ENCODE assay signal across 14 mouse cellular contexts in the genomic region with DNA sequence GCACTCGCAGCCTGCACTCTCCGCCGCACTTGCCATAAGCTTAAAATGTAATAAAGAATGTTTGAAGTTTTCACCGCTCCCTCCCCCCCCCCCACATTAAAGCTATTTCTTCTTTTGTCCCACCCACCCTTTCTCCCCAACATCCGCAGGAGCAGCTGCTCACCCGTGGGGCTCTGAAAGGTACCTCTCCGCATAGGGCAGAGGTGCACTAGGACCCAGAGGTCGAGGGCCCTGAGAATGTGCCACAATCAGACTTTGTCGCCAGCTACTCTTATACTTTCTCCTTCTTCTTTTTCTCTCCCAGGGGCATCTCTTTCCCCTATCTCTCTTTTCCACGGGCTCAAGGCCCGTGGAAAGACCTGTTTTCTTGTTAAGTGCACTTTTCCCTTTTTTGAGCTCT. TPM values are rescaled to one million over a fixed set of nuclear protein-coding genes. Genes with fewer than 3 reads are reported as not detected.
DNase-seq lines count a peak whose midpoint lies in the region; ATAC-seq lines count a peak whose summit lies in the region.
"Had no signal": no experiment of that assay in that cellular context is flagged by ENCODE, and none has a peak within 500 bp of the region (broad histone marks: within the 10 kb centered on the region; RNA-seq: fewer than 3 reads in every experiment).

No protein-coding gene starts in this region.

- no peaks in the 10 kb centered on the region for H3K27me3 ChIP-seq in forebrain, embryonic 15.5 days
- no peaks in the 10 kb centered on the region for H3K27me3 ChIP-seq in midbrain, embryonic 12.5 days
- H3K27me3 ChIP-seq: liver, embryonic 15.5 days had no signal

- no peak overlapping the region for H3K27ac ChIP-seq in forebrain, embryonic 15.5 days (replicated peaks)
- H3K27ac ChIP-seq in midbrain, embryonic 12.5 days (replicated peaks) = 0 out of 2 replicates have a peak overlapping the region, but pooled peaks have one; percentile 39
- H3K27ac ChIP-seq: heart, adult 2 months; liver, embryonic 15.5 days had no signal

- WGBS in forebrain, embryonic 15.5 days = 43% methylated on average over 11 of the region's 11 CpGs
- 37% methylated on average over 10 of the region's 11 CpGs for WGBS in midbrain, embryonic 12.5 days

- H3K4me1 ChIP-seq in forebrain, embryonic 15.5 days = no peaks in the 10 kb centered on the region
- no peaks in the 10 kb centered on the region for H3K4me1 ChIP-seq in midbrain, embryonic 12.5 days
- H3K4me1 ChIP-seq: liver, embryonic 15.5 days had no signal

- H3K4me3 ChIP-seq in forebrain, embryonic 15.5 days = peak overlapping the region; percentile 31
- H3K4me3 ChIP-seq in midbrain, embryonic 12.5 days = peak overlapping the region; percentile 31
- H3K4me3 ChIP-seq: heart, adult 2 months; liver, embryonic 15.5 days had no signal

- no peaks in the 10 kb centered on the region for H3K36me3 ChIP-seq in forebrain, embryonic 15.5 days
- no peaks in the 10 kb centered on the region for H3K36me3 ChIP-seq in midbrain, embryonic 12.5 days
- H3K36me3 ChIP-seq: liver, embryonic 15.5 days had no signal

- ATAC-seq in forebrain, embryonic 15.5 days (replicated peaks) = peak; percentile 57; the same call in 1 of the 2 replicates
- no peak; the same call in 1 of the 2 replicates for ATAC-seq in midbrain, embryonic 12.5 days (ENCODE audit: low FRiP score, low read depth)
- ATAC-seq in frontal cortex, adult (ENCODE audit: low TSS enrichment) = no peak

- H3K9ac ChIP-seq in forebrain, embryonic 15.5 days (replicated peaks) = no peak overlapping the region
- H3K9ac ChIP-seq in midbrain, embryonic 12.5 days (replicated peaks) = no peak overlapping the region
- H3K9ac ChIP-seq: liver, embryonic 15.5 days had no signal

- peaks cover 2% of the 10 kb centered on the region; the same call in 1 of the 2 replicates for H3K9me3 ChIP-seq in forebrain, embryonic 15.5 days
- H3K9me3 ChIP-seq in midbrain, embryonic 12.5 days = peaks cover 21% of the 10 kb centered on the region
- H3K9me3 ChIP-seq: liver, embryonic 15.5 days had no signal

- H3K4me2 ChIP-seq in forebrain, embryonic 15.5 days (replicated peaks) = 0 out of 2 replicates have a peak overlapping the region, but pooled peaks have one; percentile 17
- H3K4me2 ChIP-seq in midbrain, embryonic 12.5 days (replicated peaks) = 0 out of 2 replicates have a peak overlapping the region, but pooled peaks have one; percentile 3
- H3K4me2 ChIP-seq: liver, embryonic 15.5 days had no signal

- peak; percentile 4 for DNase-seq in embryo, embryonic 10 days (ENCODE audit: low spot score)
- DNase-seq in embryo, embryonic 11 days = no peak
- DNase-seq in embryo, embryonic 10.5 days (ENCODE audit: low spot score) = peak; percentile 0
- DNase-seq in lung, postnatal 10 days = no peak
- DNase-seq in gastrocnemius, postnatal 25 days = no peak
- DNase-seq: cerebellum, adult 9-11 months; heart, adult 2 months; heart, postnatal 4 days; thymus, postnatal 4 days had no signal

RNA-seq across cellular contexts. Expression of gene Psg28, which starts 28.4 kb away (rescaled TPM):
- polyA plus RNA-seq in forebrain, embryonic 15.5 days (2015; fragmentation: Nextera tagmentation; extraction: Ambion mirVana) = not detected in 2 replicates
- not detected in 2 replicates for polyA plus RNA-seq in midbrain, embryonic 12.5 days (2016; fragmentation: Nextera tagmentation; extraction: Ambion mirVana)
- not detected for total RNA-seq in gastrocnemius, postnatal 25 days (2021)
- total RNA-seq: ES-E14; heart, adult 2 months; heart, postnatal 4 days had no signal
- polyA plus RNA-seq: heart, adult 2 months; liver, embryonic 15.5 days had no signal

RNA-seq across cellular contexts. Expression of gene Psg18, which starts 48.6 kb away (rescaled TPM):
- polyA plus RNA-seq in forebrain, embryonic 15.5 days (2015; fragmentation: Nextera tagmentation; extraction: Ambion mirVana) = not detected in 2 replicates
- not detected in 2 replicates for polyA plus RNA-seq in midbrain, embryonic 12.5 days (2016; fragmentation: Nextera tagmentation; extraction: Ambion mirVana)
- total RNA-seq in gastrocnemius, postnatal 25 days (2021) = not detected
- total RNA-seq: ES-E14; heart, adult 2 months; heart, postnatal 4 days had no signal
- polyA plus RNA-seq: heart, adult 2 months; liver, embryonic 15.5 days had no signal

Comparison
In these comparisons a context has a peak if more than half of its experiments do, and no peak if none do; other contexts are left out.
1. DNase-seq: peak in embryo, embryonic 10 days (single experiment) and embryo, embryonic 10.5 days (single experiment); none in embryo, embryonic 11 days (single experiment), lung, postnatal 10 days (single experiment) and gastrocnemius, postnatal 25 days (single experiment).